Mouse (Mus musculus) G1E (cell line): ENCODE data around the gene Pmf1. TPM values are rescaled to one million over a fixed set of nuclear protein-coding genes. Genes with fewer than 3 reads are reported as not detected.
"Not testable (repeated sequence)": the region's sequence is repeated elsewhere in the genome, so short reads cannot be mapped to it uniquely, and the experiment has no call there.

Experiments
- ATAC-seq: 2 replicates; pipeline ENCODE4 v1.8.0; 2016; ENCODE audit warnings: mild to moderate bottlenecking; ENCODE audit not compliant: insufficient number of reproducible peaks, poor library complexity, low FRiP score, severe bottlenecking; ENCODE audit errors: extremely low read depth
- DNase-seq: peaks from one replicate; pipeline ENCODE4 v3.0.0; 2012; ENCODE audit warnings: low spot score
- H3K27me3 ChIP-seq: 2 replicates; pipeline ENCODE4 v1.6.1; 2012; ENCODE audit warnings: mild to moderate bottlenecking, low read length, inconsistent platforms; ENCODE audit not compliant: insufficient read depth
- H3K36me3 ChIP-seq: replicated peaks from 2 replicates; pipeline ENCODE3; 2012; ENCODE audit warnings: mild to moderate bottlenecking, inconsistent platforms
- H3K4me1 ChIP-seq: 2 replicates; pipeline ENCODE4 v1.6.1; 2012; ENCODE audit warnings: low read depth, low read length, inconsistent platforms, mixed read lengths; ENCODE audit not compliant: insufficient read depth
- H3K4me3 ChIP-seq: 2 replicates; pipeline ENCODE4 v1.5.1; 2012; ENCODE audit warnings: low read depth, mild to moderate bottlenecking, inconsistent platforms, low read length, moderate library complexity, mixed read lengths
- H3K9me3 ChIP-seq: replicated peaks from 2 replicates; pipeline ENCODE4 v1.6.1; 2012; ENCODE audit warnings: inconsistent platforms
- CTCF ChIP-seq: IDR thresholded peaks from 2 replicates; pipeline ENCODE4 v1.5.1; 2012; ENCODE audit warnings: low read depth, low read length, inconsistent platforms, mixed read lengths
- GATA1 ChIP-seq: IDR thresholded peaks from 2 replicates; pipeline ENCODE4 v1.6.1; 2012; ENCODE audit warnings: borderline replicate concordance, low read length, inconsistent platforms, mixed read lengths
- GATA2 ChIP-seq: IDR thresholded peaks from 2 replicates; pipeline ENCODE4 v1.6.1; 2012; ENCODE audit warnings: low read depth, low read length, inconsistent platforms, borderline replicate concordance
- POLR2AphosphoS5 ChIP-seq: IDR thresholded peaks from 2 replicates; pipeline ENCODE4 v1.6.1; 2012; ENCODE audit warnings: low read depth, low read length, inconsistent platforms; ENCODE audit not compliant: insufficient replicate concordance
- TAL1 ChIP-seq: conservative IDR thresholded peaks from 2 replicates; pipeline ENCODE4 v1.6.1; 2012; ENCODE audit warnings: low read depth, low read length, inconsistent platforms, mixed read lengths
- polyA plus RNA-seq: library from polyadenylated mRNA; stranded (reverse); fragments of >175 nt; gene quantifications from 2 replicates; pipeline ENCODE4 v1.2.3, GENCODE M21; 2012
- total RNA-seq, 2 experiments: library from RNA; stranded (forward) in 1 of 2; stranded (reverse) in 1 of 2; fragments of 200-1000 nt in 1 of 2; fragments of >200 nt in 1 of 2; fragmentation: Nextera tagmentation in 1 of 2; gene quantifications; 2 replicates each; pipeline ENCODE4 v1.2.3; 2014 to 2017

Gene Pmf1
- total and polyA plus RNA-seq, 3 experiments, result 110 to 273 (median 254) TPM

DNA sequence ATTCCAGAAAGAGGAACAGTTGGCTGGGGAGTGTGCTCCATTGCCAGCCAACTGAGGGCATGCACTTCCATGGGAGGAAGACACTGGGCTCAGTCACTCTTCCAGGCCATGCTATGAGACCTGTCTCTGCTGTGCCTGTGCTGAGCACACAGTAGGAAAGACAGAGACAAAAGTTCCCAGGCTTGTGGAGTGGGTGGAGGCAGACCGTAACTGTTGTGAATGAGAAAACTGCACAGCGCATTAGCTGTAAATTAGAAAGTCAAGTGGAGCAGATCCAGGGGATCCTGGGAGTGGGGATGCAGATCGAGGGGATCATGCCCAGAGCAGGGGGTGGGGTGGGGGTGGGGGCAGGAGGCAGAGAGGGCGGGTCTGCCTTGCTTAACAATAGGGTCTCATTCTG, 29.5 kb upstream of the Pmf1 start:
- H3K4me3 ChIP-seq, result no peak overlapping the region
- peaks cover 49% of the 10 kb centered on the region for H3K27me3 ChIP-seq
- TF ChIP-seq TAL1 (no peak), GATA2 (no peak), GATA1 (no peak), POLR2AphosphoS5 (no peak), CTCF (no peak)
- ATAC-seq (no peak), DNase-seq (no peak)
- no peaks in the 10 kb centered on the region for H3K9me3 ChIP-seq
- H3K36me3 ChIP-seq, result peaks cover 7% of the 10 kb centered on the region
- peaks cover 58% of the 10 kb centered on the region for H3K4me1 ChIP-seq

DNA sequence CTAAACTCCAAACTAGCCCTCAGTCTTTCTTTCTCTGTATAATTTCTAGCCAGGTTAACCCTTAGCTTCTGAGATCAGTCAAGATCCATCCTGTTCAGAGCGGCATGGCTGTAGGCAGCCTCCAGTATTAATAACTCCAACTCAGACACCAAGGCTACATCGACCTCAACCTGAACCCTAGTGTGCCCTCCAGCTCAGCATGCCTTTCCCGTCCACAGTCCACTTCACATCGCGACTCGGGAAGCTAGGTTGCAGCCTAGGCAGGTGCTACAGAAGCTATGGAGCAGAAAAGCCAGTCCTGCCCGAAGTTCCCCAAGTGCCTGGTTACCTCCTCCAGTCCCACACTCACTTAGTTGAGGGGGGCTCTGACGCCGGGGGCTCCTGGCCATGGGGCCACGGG, 27.3 kb upstream of the Pmf1 start:
- no peak for TF ChIP-seq GATA1
- TF ChIP-seq TAL1, result no peak
- no peak for TF ChIP-seq GATA2
- no peak for TF ChIP-seq POLR2AphosphoS5
- TF ChIP-seq CTCF, result no peak
- Histone ChIP-seq H3K4me3 (no peak overlapping the region), H3K27me3 (peaks cover 46% of the 10 kb centered on the region), H3K4me1 (peaks cover 46% of the 10 kb centered on the region), H3K9me3 (peaks cover 7% of the 10 kb centered on the region), H3K36me3 (peaks cover 7% of the 10 kb centered on the region)
- DNase-seq, result no peak
- ATAC-seq, result no peak

DNA sequence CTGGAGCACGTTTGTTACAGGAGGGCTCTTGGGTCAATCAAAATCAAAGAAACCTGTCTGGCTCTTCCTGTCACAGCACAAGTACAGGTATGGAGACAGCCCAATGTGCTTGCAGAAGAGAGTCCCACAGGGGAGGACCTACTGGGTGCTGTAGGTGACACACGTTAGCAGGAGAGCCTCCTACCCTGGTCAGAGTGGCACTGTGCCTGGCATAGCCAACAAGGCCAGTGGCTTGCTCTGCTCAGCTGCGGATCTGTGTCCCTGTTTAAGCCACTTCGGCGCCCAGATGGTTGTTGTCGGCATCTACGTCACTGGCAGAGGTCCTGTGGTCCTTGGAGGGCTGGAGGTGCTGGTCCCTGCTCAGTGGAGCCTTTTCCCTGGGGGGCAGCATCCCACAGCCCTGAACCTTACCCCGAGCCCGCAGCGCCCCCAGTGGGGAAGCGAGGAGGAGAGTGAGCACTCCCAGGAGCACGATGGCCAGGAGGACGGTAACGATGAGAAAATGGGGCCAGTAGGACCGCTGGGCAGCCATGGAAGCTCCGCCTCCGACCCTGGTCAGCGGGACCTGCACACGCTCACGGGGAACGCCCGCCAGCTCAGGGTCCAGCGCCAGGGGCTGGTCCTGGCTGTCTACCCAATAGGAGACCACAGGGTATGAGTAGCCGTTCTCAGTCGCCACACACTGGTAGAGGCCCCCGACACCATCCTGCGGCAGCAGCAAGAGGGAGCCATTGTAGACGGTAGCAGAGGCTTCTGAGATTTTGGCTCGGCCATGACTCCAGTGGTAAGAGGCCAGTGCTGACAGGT, 26.5 kb upstream of the Pmf1 start:
- Histone ChIP-seq H3K27me3 (peaks cover 46% of the 10 kb centered on the region), H3K36me3 (peaks cover 7% of the 10 kb centered on the region), H3K4me1 (peaks cover 49% of the 10 kb centered on the region), H3K4me3 (no peak overlapping the region), H3K9me3 (peaks cover 7% of the 10 kb centered on the region)
- no peak for DNase-seq
- TF ChIP-seq CTCF, result no peak
- TF ChIP-seq GATA1, result no peak
- no peak for TF ChIP-seq GATA2
- no peak for TF ChIP-seq TAL1
- no peak for ATAC-seq

DNA sequence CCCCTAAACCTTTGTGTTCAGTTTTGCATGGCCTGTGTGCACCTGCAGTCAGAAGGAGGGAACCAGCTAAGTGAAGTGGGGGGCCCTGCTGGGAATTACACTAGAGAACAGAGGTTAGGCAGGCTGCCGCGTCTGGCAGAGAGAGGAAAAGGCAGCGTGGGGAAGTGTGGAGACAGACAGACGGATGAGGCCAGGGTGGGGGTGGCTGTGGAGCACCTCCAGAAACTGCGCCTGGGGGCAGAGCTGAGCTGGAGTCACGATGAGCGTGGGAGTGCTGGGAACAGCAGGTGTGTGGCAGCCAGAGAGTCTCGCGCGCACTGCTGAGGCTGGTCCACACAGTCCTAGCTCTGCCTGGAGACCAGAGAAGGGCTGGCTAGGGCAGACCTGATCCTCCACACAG, 25.4 kb upstream of the Pmf1 start:
- H3K9me3 ChIP-seq, result peaks cover 7% of the 10 kb centered on the region
- H3K36me3 ChIP-seq, result peaks cover 7% of the 10 kb centered on the region
- DNase-seq (no peak), ATAC-seq (no peak)
- peak overlapping the region; percentile 0; the same call in 1 of the 2 replicates for H3K4me3 ChIP-seq
- H3K4me1 ChIP-seq, result peaks cover 50% of the 10 kb centered on the region
- H3K27me3 ChIP-seq, result peaks cover 41% of the 10 kb centered on the region
- no peak for TF ChIP-seq GATA2
- no peak for TF ChIP-seq TAL1
- TF ChIP-seq CTCF, result no peak
- no peak for TF ChIP-seq POLR2AphosphoS5
- TF ChIP-seq GATA1, result no peak

DNA sequence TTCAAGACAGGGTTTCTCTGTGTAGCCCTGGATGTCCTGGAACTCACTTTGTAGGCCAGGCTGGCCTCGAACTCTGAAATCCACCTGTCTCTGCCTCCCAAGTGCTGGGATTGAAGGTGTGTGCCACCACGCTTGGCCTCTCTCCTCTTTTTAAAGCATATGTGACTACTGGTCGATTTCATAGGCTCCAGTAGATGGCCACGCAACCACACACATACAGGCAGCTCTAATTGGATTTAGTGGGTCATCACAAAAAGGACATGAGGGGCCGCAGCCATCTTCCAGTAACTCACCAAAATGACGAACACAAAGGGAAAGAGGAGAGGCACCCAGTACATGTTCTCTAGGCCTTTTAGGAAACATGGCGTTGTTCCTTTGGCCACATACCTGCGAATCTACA, 18.5 kb upstream of the Pmf1 start:
- ATAC-seq, DNase-seq, H3K4me3 ChIP-seq, H3K36me3 ChIP-seq, H3K9me3 ChIP-seq, H3K27me3 ChIP-seq: not testable (repeated sequence)
- peaks cover 50% of the 10 kb centered on the region for H3K4me1 ChIP-seq

DNA sequence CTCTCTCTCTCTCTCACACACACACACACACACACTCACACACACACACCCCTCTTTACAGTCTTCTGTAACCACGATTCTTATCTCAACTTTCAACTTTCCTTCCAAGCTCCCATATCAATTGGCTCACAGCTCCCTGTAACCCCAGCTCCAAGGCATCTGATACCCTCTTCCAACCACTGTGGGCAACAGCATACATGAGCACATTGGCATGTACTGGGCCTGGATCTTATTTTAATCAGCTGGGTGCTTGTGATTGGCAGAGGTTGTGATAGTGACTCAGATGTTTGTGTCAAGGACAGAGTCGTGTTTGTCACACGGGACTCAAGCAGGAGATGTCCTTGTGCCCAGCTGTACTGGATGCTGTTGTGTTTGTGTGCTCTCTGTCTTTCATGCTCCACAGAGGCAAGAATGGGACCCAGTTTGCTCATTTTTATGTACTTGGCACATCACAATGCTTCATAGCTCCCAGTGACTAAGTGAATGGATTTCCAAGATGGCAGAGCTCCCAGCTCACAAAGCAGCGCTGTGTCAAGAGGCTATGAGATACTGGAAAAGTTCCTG, 17.3 kb upstream of the Pmf1 start:
- no peak for TF ChIP-seq POLR2AphosphoS5
- no peak for TF ChIP-seq TAL1
- no peak for TF ChIP-seq GATA1
- TF ChIP-seq GATA2, result no peak
- H3K9me3 ChIP-seq, result no peaks in the 10 kb centered on the region
- no peaks in the 10 kb centered on the region for H3K27me3 ChIP-seq
- peaks cover 60% of the 10 kb centered on the region for H3K4me1 ChIP-seq
- no peak overlapping the region; the same call in 1 of the 2 replicates for H3K4me3 ChIP-seq
- ATAC-seq (no peak), DNase-seq (no peak)
- H3K36me3 ChIP-seq, result peaks cover 10% of the 10 kb centered on the region
